7 mouse cellular contexts compared by ENCODE assay signal in genomic region chr6:146724581-146725383, GRCm38 (mm10). TPM values are rescaled to one million over a fixed set of nuclear protein-coding genes. Genes with fewer than 3 reads are reported as not detected.
A peak's percentile ranks its signal among the peaks of the same experiment; 100 is the strongest.
DNase-seq lines count a peak whose midpoint lies in the region; ATAC-seq lines count a peak whose summit lies in the region.

Gene Stk38l, plus strand, starts transcription at chr6:146724995.

- H3K9ac ChIP-seq in limb, embryonic 11.5 days (ENCODE audit: low read length) = peak within 1 kb of the TSS; percentile 86
- peak within 1 kb of the TSS; percentile 74 for H3K9ac ChIP-seq in midbrain, embryonic 14.5 days (replicated peaks; ENCODE audit: low read length)

- peak within 1 kb of the TSS; percentile 66 for H3K4me2 ChIP-seq in limb, embryonic 11.5 days (ENCODE audit: low read depth, severe bottlenecking)
- H3K4me2 ChIP-seq in midbrain, embryonic 14.5 days (ENCODE audit: low read length) = peak within 1 kb of the TSS; percentile 73

- peak within 1 kb of the TSS; percentile 89 for H3K27ac ChIP-seq in embryonic facial prominence, embryonic 10.5 days (replicated peaks)
- H3K27ac ChIP-seq in limb, embryonic 11.5 days (replicated peaks; ENCODE audit: low read depth, low read length) = peak within 1 kb of the TSS; percentile 47; the same call in 1 of the 2 replicates
- peak within 1 kb of the TSS; percentile 85 for H3K27ac ChIP-seq in midbrain, embryonic 14.5 days (replicated peaks; ENCODE audit: low read depth, low read length)

- H3K36me3 ChIP-seq in embryonic facial prominence, embryonic 10.5 days (replicated peaks) = no peaks in the 10 kb centered on the region
- no peaks in the 10 kb centered on the region for H3K36me3 ChIP-seq in limb, embryonic 11.5 days (ENCODE audit: control insufficient read depth, insufficient read depth, low read length)
- H3K36me3 ChIP-seq in midbrain, embryonic 14.5 days (ENCODE audit: control insufficient read depth, insufficient read depth, low read length) = no peaks in the 10 kb centered on the region

- peak; percentile 96 for DNase-seq in adrenal gland, postnatal 10 days
- peak; percentile 95 for DNase-seq in embryonic facial prominence, embryonic 10.5 days (ENCODE audit: low spot score)
- DNase-seq in heart, adult 11 months = peak; percentile 99
- DNase-seq in kidney, adult 18-20 months = peak; percentile 95
- peak; percentile 97 for DNase-seq in limb, embryonic 11.5 days (ENCODE audit: low spot score)
- DNase-seq in midbrain, embryonic 14.5 days = peak; percentile 100
- peak; percentile 90 to 94 for DNase-seq in spleen, adult 18-20 months

- no peaks in the 10 kb centered on the region for H3K9me3 ChIP-seq in embryonic facial prominence, embryonic 10.5 days
- H3K9me3 ChIP-seq in limb, embryonic 11.5 days (ENCODE audit: control insufficient read depth, low read length) = no peaks in the 10 kb centered on the region
- H3K9me3 ChIP-seq in midbrain, embryonic 14.5 days (ENCODE audit: control insufficient read depth, low read length) = no peaks in the 10 kb centered on the region

- peak within 1 kb of the TSS; percentile 93 for H3K4me3 ChIP-seq in embryonic facial prominence, embryonic 10.5 days
- H3K4me3 ChIP-seq in limb, embryonic 11.5 days (ENCODE audit: low read depth, low read length) = peak within 1 kb of the TSS; percentile 87
- peak within 1 kb of the TSS; percentile 89 for H3K4me3 ChIP-seq in midbrain, embryonic 14.5 days (replicated peaks; ENCODE audit: low read depth, low read length)

- ATAC-seq in limb, embryonic 11.5 days (ENCODE audit: insufficient number of reproducible peaks, low FRiP score, low TSS enrichment, low read depth) = peak; percentile 95
- peak; percentile 98 for ATAC-seq in midbrain, embryonic 14.5 days (ENCODE audit: low FRiP score, low TSS enrichment)

- WGBS in embryonic facial prominence, embryonic 10.5 days = 2% methylated on average over 87 of the region's 87 CpGs
- WGBS in limb, embryonic 11.5 days = 2% methylated on average over 81 of the region's 87 CpGs
- 2% methylated on average over 58 of the region's 87 CpGs for WGBS in midbrain, embryonic 14.5 days

- peaks cover 7% of the 10 kb centered on the region for H3K4me1 ChIP-seq in embryonic facial prominence, embryonic 10.5 days
- no peaks in the 10 kb centered on the region for H3K4me1 ChIP-seq in limb, embryonic 11.5 days (ENCODE audit: control insufficient read depth, insufficient read depth, low read length)
- H3K4me1 ChIP-seq in midbrain, embryonic 14.5 days (ENCODE audit: control insufficient read depth, insufficient read depth, low read length) = peaks cover 5% of the 10 kb centered on the region; the same call in 1 of the 2 replicates

- H3K27me3 ChIP-seq in embryonic facial prominence, embryonic 10.5 days (replicated peaks; ENCODE audit: low read depth, poor library complexity, severe bottlenecking) = no peaks in the 10 kb centered on the region
- H3K27me3 ChIP-seq in limb, embryonic 11.5 days (ENCODE audit: control insufficient read depth, insufficient read depth, low read length) = no peaks in the 10 kb centered on the region
- no peaks in the 10 kb centered on the region for H3K27me3 ChIP-seq in midbrain, embryonic 14.5 days (ENCODE audit: control insufficient read depth, insufficient read depth, low read length)

RNA-seq across cellular contexts. Expression of gene Stk38l, which starts in this region (rescaled TPM):
- 10 to 100 TPM; 13.3 to 17.6 TPM for total RNA-seq in adrenal gland, postnatal 10 days (2021)
- 21.1 and 22.2 TPM in 2 replicates for polyA plus RNA-seq in embryonic facial prominence, embryonic 10.5 days (2016; fragmentation: Nextera tagmentation; extraction: Ambion mirVana)
- polyA plus RNA-seq in limb, embryonic 11.5 days (2014; fragmentation: Nextera tagmentation; extraction: Ambion mirVana) = 20.4 and 25.4 TPM in 2 replicates
- 16.1 and 20.2 TPM in 2 replicates for polyA plus RNA-seq in midbrain, embryonic 14.5 days (2014; fragmentation: Nextera tagmentation; extraction: Ambion mirVana)

Comparison
In these comparisons a context has a peak if more than half of its experiments do, and no peak if none do; other contexts are left out.
1. Peak in every context shown above with its lines: DNase-seq, ATAC-seq, H3K4me3 ChIP-seq and H3K27ac ChIP-seq.